Mouse (Mus musculus) embryo, embryonic 9.5 days (tissue): ENCODE results near the gene Btg1-ps2.
"Not testable (repeated sequence)": the region's sequence is repeated elsewhere in the genome, so short reads cannot be mapped to it uniquely, and the experiment has no call there.

Experiments
- DNase-seq: peaks from one replicate; pipeline ENCODE4 v3.0.0-alpha.2; 2017; ENCODE audit errors: extremely low spot score

Btg1-ps2 gene

GRCm38 (mm10) chrX:38043014-38043413 is at the start of gene Btg1-ps2:
TSS of gene Btg1-ps2 (minus strand) at chrX:38043114.
- not testable (repeated sequence) for DNase-seq

GRCm38 (mm10) chrX:38085041-38085440 is 42.1 kb upstream of the Btg1-ps2 start, which contains the start of gene Rhox11:
TSS of gene Rhox11 (minus strand) at chrX:38085141.
- no peak for DNase-seq

GRCm38 (mm10) chrX:38084226-38084625 is 41.3 kb upstream of the Btg1-ps2 start:
- peak; percentile 27 for DNase-seq

GRCm38 (mm10) chrX:38066175-38066574 is 23.3 kb upstream of the Btg1-ps2 start, which contains the start of gene Rhox10:
TSS of gene Rhox10 (plus strand) at chrX:38066475.
- no peak for DNase-seq

- no peak for DNase-seq
Observed at GRCm38 (mm10) chrX:38061544-38061943, 18.6 kb upstream of the Btg1-ps2 start.

GRCm38 (mm10) chrX:38039666-38040065 is 3.2 kb downstream of the Btg1-ps2 start:
- no peak for DNase-seq

- DNase-seq = no peak
Observed at GRCm38 (mm10) chrX:38033841-38034240, 9.1 kb downstream of the Btg1-ps2 start.

- not testable (repeated sequence) for DNase-seq
Observed at GRCm38 (mm10) chrX:38018597-38018996, 24.3 kb downstream of the Btg1-ps2 start, which contains the start of gene Btg1-ps1. TSS of gene Btg1-ps1 (minus strand) at chrX:38018815.

GRCm38 (mm10) chrX:38008756-38009155 is 34.2 kb downstream of the Btg1-ps2 start:
- no peak for DNase-seq
